Mouse (Mus musculus): ENCODE results near the gene Itpkb. TPM values are rescaled to one million over a fixed set of nuclear protein-coding genes. Genes with fewer than 3 reads are reported as not detected.
"Not testable (repeated sequence)": the region's sequence is repeated elsewhere in the genome, so short reads cannot be mapped to it uniquely, and the experiment has no call there.

Gene Itpkb
- polyA plus RNA-seq, 1 experiment, result 28.6 TPM

- peaks cover 9% of the 10 kb centered on the region for H3K4me1 ChIP-seq (ENCODE audit: control insufficient read depth, insufficient read depth, low read length)
- no peak for TF ChIP-seq CTCF (IDR thresholded peaks at IDR 0.05; ENCODE audit: low read depth, low read length)
- no peak for TF ChIP-seq POLR2A (IDR thresholded peaks at IDR 0.05; ENCODE audit: borderline replicate concordance, low read depth, low read length)
- no peak overlapping the region for H3K4me3 ChIP-seq (ENCODE audit: insufficient read depth, low read length)
- H3K27ac ChIP-seq (ENCODE audit: insufficient read depth, low read depth, low read length), result no peak overlapping the region
Measured at GRCm38 (mm10) chr1:180376598-180376997, 46.3 kb downstream of the Itpkb start.

DNA sequence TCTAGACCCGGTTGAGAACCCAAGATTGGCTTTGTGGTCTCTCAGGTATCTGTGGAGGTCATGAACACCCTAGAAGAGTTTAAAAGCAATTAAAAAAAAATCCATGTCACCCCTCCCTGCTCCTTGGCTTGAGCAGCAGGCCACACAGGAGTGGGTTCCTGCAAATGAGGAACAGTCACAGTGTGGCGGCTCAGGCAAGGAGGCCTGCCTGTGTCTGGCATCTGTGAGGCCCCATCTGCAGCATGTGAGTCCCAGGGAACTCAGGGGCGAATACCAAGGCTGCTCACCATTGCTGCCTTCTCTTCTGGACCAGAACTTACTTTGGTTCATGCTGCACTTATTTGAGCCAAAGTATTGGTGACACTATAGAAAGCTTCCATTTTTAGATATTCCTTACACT lies 49.3 kb downstream of the Itpkb start:
- H3K27ac ChIP-seq (ENCODE audit: insufficient read depth, low read depth, low read length), result no peak overlapping the region
- peaks cover 21% of the 10 kb centered on the region for H3K4me1 ChIP-seq (ENCODE audit: control insufficient read depth, insufficient read depth, low read length)
- no peak for TF ChIP-seq CTCF (IDR thresholded peaks at IDR 0.05; ENCODE audit: low read depth, low read length)
- TF ChIP-seq POLR2A (IDR thresholded peaks at IDR 0.05; ENCODE audit: borderline replicate concordance, low read depth, low read length), result no peak

GRCm38 (mm10) chr1:180382358-180382757 lies 52.1 kb downstream of the Itpkb start:
- TF ChIP-seq POLR2A (IDR thresholded peaks at IDR 0.05; ENCODE audit: borderline replicate concordance, low read depth, low read length) (no peak), CTCF (IDR thresholded peaks at IDR 0.05; ENCODE audit: low read depth, low read length) (no peak)
- Histone ChIP-seq H3K27ac (ENCODE audit: insufficient read depth, low read depth, low read length) (no peak overlapping the region), H3K4me1 (ENCODE audit: control insufficient read depth, insufficient read depth, low read length) (peaks cover 30% of the 10 kb centered on the region), H3K4me3 (ENCODE audit: insufficient read depth, low read length) (no peak overlapping the region)

More for the DNA sequence above, 49.3 kb downstream of the Itpkb start:
- no peak overlapping the region for H3K4me3 ChIP-seq (ENCODE audit: insufficient read depth, low read length)

GRCm38 (mm10) chr1:180383884-180384283 lies 53.6 kb downstream of the Itpkb start:
- no peak overlapping the region for H3K27ac ChIP-seq (ENCODE audit: insufficient read depth, low read depth, low read length)

DNA sequence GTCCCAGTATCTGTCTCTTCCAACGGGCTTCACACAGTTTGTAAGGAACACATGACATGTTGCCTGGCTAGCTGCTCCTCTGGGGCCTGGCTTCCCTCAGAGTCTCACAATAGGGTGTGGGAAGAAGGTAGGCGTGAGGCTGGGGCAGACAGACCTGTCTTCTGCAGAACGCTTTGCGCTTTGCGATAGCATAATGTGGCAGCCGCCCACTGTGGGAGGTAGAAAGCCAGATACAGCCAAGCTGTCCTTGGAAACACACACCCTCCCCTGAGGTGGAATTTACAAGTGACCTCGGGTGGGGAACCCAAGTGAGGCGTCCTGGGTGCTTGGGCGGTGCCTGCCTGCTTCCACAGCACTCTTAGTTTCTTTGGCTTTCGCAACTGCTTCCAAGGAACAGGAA lies 54.2 kb downstream of the Itpkb start:
- Histone ChIP-seq H3K4me1 (ENCODE audit: control insufficient read depth, insufficient read depth, low read length) (peaks cover 38% of the 10 kb centered on the region), H3K27ac (ENCODE audit: insufficient read depth, low read depth, low read length) (no peak overlapping the region), H3K4me3 (ENCODE audit: insufficient read depth, low read length) (no peak overlapping the region)
- no peak for TF ChIP-seq POLR2A (IDR thresholded peaks at IDR 0.05; ENCODE audit: borderline replicate concordance, low read depth, low read length)

More at GRCm38 (mm10) chr1:180383884-180384283, 53.6 kb downstream of the Itpkb start:
- TF ChIP-seq POLR2A (IDR thresholded peaks at IDR 0.05; ENCODE audit: borderline replicate concordance, low read depth, low read length) (no peak), CTCF (IDR thresholded peaks at IDR 0.05; ENCODE audit: low read depth, low read length) (no peak)
- H3K4me1 ChIP-seq (ENCODE audit: control insufficient read depth, insufficient read depth, low read length), result peaks cover 39% of the 10 kb centered on the region
- no peak overlapping the region for H3K4me3 ChIP-seq (ENCODE audit: insufficient read depth, low read length)

DNA sequence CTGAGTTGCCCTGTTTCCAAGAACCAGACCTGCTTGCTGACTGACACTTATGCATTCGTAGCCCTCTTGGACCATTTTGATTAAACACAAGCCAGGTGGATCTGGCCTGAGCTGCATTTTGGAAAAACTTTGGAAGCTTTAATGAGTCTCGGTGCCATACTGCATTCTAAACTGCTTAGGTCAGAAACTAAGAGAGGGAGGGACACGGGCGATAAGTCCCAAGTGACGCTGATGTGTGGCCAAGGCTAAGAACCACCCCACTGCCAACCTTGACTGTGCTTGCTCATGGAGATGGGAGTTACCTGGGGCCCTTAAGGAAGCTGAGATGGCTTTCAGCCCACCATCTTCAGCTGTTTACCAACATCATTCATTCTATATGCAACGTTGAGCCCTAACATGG lies 55.0 kb downstream of the Itpkb start:
- TF ChIP-seq POLR2A (IDR thresholded peaks at IDR 0.05; ENCODE audit: borderline replicate concordance, low read depth, low read length) (no peak), CTCF (IDR thresholded peaks at IDR 0.05; ENCODE audit: low read depth, low read length) (no peak)
- H3K4me1 ChIP-seq (ENCODE audit: control insufficient read depth, insufficient read depth, low read length), result peaks cover 33% of the 10 kb centered on the region
- H3K4me3 ChIP-seq (ENCODE audit: insufficient read depth, low read length), result no peak overlapping the region
- H3K27ac ChIP-seq (ENCODE audit: insufficient read depth, low read depth, low read length), result no peak overlapping the region

GRCm38 (mm10) chr1:180386951-180387749 lies 56.9 kb downstream of the Itpkb start:
- H3K4me3 ChIP-seq (ENCODE audit: insufficient read depth, low read length), result peak overlapping the region; percentile 60
- peak overlapping the region; percentile 92 for H3K27ac ChIP-seq (ENCODE audit: insufficient read depth, low read depth, low read length)

DNA sequence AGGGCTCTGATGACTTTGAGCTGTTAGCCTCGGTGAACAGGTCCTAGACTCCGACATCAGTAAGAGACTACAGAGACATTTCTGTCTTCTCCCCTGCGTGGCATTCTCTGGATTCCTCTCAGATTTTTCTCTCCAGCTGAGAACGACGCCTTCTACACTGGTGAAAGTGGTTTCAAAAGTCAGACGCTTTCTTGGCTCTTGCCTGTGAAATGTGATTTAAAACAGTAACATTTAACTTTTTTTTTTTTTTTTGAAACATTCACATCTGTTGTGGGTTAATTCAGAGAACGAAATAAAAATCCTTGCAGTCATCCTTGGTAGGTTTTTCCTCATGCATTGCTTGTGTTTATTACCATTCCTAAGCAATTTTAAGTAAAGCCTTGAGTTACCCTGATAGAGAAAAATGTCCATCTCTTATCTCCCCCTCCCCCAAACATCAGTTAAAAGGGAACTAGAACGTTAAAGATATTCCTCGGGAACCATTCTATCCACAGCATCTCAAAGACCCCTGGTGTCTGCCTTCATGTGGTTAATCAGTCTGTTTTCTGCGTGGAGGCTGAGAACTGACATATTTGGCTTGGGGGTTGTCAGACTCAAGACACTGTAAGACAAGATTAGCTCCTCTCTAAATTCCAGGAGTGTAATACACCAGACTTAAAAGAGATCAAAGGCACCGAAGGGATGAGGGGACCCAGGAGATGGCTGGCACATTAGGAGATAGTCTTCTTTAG lies 57.6 kb downstream of the Itpkb start:
- Histone ChIP-seq H3K4me1 (ENCODE audit: control insufficient read depth, insufficient read depth, low read length) (peaks cover 58% of the 10 kb centered on the region), H3K27ac (ENCODE audit: insufficient read depth, low read depth, low read length) (peak overlapping the region; percentile 59), H3K4me3 (ENCODE audit: insufficient read depth, low read length) (peak overlapping the region; percentile 42)
- 0 out of 2 replicates have a peak, but pooled peaks have one; percentile 30 for TF ChIP-seq CTCF (IDR thresholded peaks at IDR 0.05; ENCODE audit: low read depth, low read length)
- TF ChIP-seq POLR2A (IDR thresholded peaks at IDR 0.05; ENCODE audit: borderline replicate concordance, low read depth, low read length), result no peak

More at GRCm38 (mm10) chr1:180386951-180387749, 56.9 kb downstream of the Itpkb start:
- TF ChIP-seq POLR2A (IDR thresholded peaks at IDR 0.05; ENCODE audit: borderline replicate concordance, low read depth, low read length) (no peak), CTCF (IDR thresholded peaks at IDR 0.05; ENCODE audit: low read depth, low read length) (no peak)
- peaks cover 51% of the 10 kb centered on the region for H3K4me1 ChIP-seq (ENCODE audit: control insufficient read depth, insufficient read depth, low read length)

DNA sequence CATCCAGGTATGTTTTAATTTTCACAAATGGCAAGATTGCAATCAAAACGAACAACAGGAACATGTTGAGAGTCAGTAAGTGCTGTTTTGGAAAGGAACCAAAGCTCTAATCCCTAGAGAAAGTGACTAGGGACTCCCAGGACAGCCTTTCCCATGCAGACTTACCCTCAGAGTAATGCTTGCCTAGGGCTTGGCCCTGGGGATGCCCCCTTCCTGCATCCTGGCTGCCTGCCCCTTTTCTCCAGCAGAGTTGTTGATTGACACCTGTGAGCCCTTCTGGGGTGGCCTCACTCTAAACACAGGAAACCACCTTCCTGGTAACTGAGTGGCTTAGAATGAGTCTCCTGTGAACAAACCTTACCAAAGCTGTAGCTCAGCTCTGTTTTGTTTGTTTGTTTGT lies 58.2 kb downstream of the Itpkb start:
- H3K4me3 ChIP-seq (ENCODE audit: insufficient read depth, low read length), result no peak overlapping the region
- H3K27ac ChIP-seq (ENCODE audit: insufficient read depth, low read depth, low read length), result no peak overlapping the region
- H3K4me1 ChIP-seq (ENCODE audit: control insufficient read depth, insufficient read depth, low read length), result peaks cover 62% of the 10 kb centered on the region
- TF ChIP-seq POLR2A (IDR thresholded peaks at IDR 0.05; ENCODE audit: borderline replicate concordance, low read depth, low read length) (no peak), CTCF (IDR thresholded peaks at IDR 0.05; ENCODE audit: low read depth, low read length) (no peak)

GRCm38 (mm10) chr1:180389213-180389760 lies 59.0 kb downstream of the Itpkb start:
- H3K27ac ChIP-seq (ENCODE audit: insufficient read depth, low read depth, low read length); H3K4me3 ChIP-seq (ENCODE audit: insufficient read depth, low read length): not testable (repeated sequence)
- peaks cover 55% of the 10 kb centered on the region for H3K4me1 ChIP-seq (ENCODE audit: control insufficient read depth, insufficient read depth, low read length)
